Mouse (Mus musculus) liver, embryonic 16.5 days (tissue): ENCODE measurements at regions not wholly inside any gene's neighbourhood (a gene's known extent, or its start where the extent isn't known, plus 50 kb on each side); places are given as distances from the start of the nearest gene placed in this dataset.

Experiments
- ATAC-seq: fragments of 200-750 bp; cut with Nextera tagmentation; 2 replicates; pipeline ENCODE4 v1.8.0; 2017; ENCODE audit warnings: low read depth, mild to moderate bottlenecking, moderate number of reproducible peaks, moderate library complexity
- H3K27ac ChIP-seq: fragments of 300-500 bp; sonication (generic); 2 replicates; pipeline ENCODE4 v1.5.1; 2014; ENCODE audit warnings: mild to moderate bottlenecking, low read length
- H3K27me3 ChIP-seq: fragments of 300-500 bp; sonication (generic); 2 replicates; pipeline ENCODE4 v1.6.1; 2014; ENCODE audit warnings: low read depth, low read length, mixed read lengths; ENCODE audit not compliant: control insufficient read depth, insufficient read depth
- H3K36me3 ChIP-seq: fragments of 300-500 bp; sonication (generic); 2 replicates; pipeline ENCODE4 v1.6.1; 2014; ENCODE audit warnings: mild to moderate bottlenecking; ENCODE audit not compliant: control insufficient read depth, insufficient read depth
- H3K4me1 ChIP-seq: fragments of 300-500 bp; sonication (generic); 2 replicates; pipeline ENCODE4 v1.6.1; 2014; ENCODE audit warnings: low read depth, low read length, mixed read lengths; ENCODE audit not compliant: control insufficient read depth
- H3K4me2 ChIP-seq: fragments of 300-500 bp; sonication (generic); 2 replicates; pipeline ENCODE4 v1.6.1; 2014; ENCODE audit warnings: low read depth, low read length, mixed read lengths
- H3K4me3 ChIP-seq: fragments of 300-500 bp; sonication (generic); 2 replicates; pipeline ENCODE4 v1.5.1; 2014; ENCODE audit warnings: low read depth, mild to moderate bottlenecking, low read length
- H3K9ac ChIP-seq: fragments of 300-500 bp; sonication (generic); 2 replicates; pipeline ENCODE4 v1.6.1; 2014; ENCODE audit warnings: low read depth, low read length
- H3K9me3 ChIP-seq: fragments of 300-500 bp; sonication (generic); replicated peaks from 2 replicates; pipeline ENCODE4 v1.6.1; 2016; ENCODE audit warnings: low read length; ENCODE audit not compliant: control insufficient read depth
- WGBS: fragments of 180-500 bp; shearing (Covaris S2); extraction: QIAGEN DNeasy Blood & Tissue Kit; methylation state at CpG from one replicate; pipeline ENCODE4 v1.1.7; 2014; ENCODE audit not compliant: insufficient replicate concordance; 5-methylcytosine and 5-hydroxymethylcytosine counted together

DNA sequence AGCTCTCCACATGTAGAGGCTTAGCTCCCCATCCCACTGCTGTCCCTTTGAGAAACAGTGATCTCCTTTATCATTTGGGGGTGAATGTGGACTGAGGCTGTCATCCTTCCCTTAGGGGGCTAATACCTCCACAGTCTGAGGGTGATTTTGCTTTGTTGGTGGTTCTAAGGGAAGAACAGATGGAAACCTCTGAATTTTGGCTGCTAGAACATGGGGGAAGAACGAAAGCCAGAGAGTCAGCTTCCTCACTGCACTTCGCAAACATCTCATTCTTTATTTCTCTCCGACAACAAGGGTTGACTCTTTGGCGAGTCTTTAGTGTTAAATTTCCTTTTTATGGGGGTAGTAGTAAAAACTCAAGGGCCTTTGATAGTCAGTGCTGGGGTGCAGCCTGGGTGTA is 604.6 kb downstream of the Bcl11a start:
- Histone ChIP-seq H3K36me3 (no peaks in the 10 kb centered on the region), H3K27me3 (no peaks in the 10 kb centered on the region), H3K9me3 (no peaks in the 10 kb centered on the region), H3K4me2 (no peak overlapping the region), H3K4me3 (no peak overlapping the region), H3K9ac (no peak overlapping the region), H3K27ac (no peak overlapping the region), H3K4me1 (no peaks in the 10 kb centered on the region)
- ATAC-seq = no peak
- WGBS = 43% methylated on average over 4 of the region's 4 CpGs

DNA sequence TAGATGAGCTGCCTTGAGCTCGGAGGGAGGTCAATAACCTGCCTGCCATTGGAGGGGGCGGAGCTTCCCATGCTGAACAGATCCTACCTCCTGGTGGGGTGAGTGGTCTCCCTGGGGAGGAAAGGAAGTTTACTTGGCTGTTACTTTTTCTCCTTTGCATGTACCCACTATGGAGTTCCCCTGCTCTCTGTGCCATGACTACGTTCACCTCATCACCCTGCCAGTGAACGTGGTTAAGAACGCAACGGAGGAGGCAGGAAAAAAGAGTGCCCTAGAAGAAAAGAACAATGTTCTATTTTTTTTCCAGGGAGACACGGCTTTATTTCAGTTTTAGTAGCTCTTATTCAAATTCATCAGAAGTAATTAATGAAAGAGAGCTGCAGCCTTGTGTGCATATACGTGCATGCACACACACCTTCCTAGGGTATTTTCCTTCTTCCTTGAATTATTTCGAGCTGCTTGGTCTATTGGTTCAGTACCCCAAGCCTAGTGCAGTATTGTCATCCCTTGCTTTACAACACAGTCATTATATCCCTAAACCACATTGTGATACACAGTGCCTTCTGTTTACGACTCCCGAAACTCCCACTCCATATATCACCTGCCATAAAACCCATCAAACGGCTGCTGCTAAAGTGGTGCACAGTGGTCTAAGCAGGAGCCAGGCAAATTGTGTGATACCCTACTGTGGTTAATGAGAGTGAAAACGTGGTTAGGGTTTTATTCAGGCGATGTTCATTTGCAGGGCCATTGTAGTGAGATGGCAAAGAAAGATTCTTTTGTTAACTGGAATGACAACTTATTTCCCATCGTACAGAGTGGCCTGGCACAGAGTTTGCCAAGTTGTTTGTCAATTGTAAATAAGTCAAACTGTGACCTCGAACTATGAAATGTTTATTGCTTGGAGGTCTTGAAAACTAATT is 608.0 kb downstream of the Bcl11a start:
- no peaks in the 10 kb centered on the region for H3K36me3 ChIP-seq
- ATAC-seq = no peak
- 63% methylated on average over 16 of the region's 16 CpGs for WGBS
- H3K4me2 ChIP-seq = no peak overlapping the region
- no peaks in the 10 kb centered on the region for H3K4me1 ChIP-seq
- H3K27me3 ChIP-seq = no peaks in the 10 kb centered on the region
- H3K9me3 ChIP-seq = no peaks in the 10 kb centered on the region
- no peak overlapping the region for H3K27ac ChIP-seq
- no peak overlapping the region for H3K9ac ChIP-seq
- H3K4me3 ChIP-seq = no peak overlapping the region

DNA sequence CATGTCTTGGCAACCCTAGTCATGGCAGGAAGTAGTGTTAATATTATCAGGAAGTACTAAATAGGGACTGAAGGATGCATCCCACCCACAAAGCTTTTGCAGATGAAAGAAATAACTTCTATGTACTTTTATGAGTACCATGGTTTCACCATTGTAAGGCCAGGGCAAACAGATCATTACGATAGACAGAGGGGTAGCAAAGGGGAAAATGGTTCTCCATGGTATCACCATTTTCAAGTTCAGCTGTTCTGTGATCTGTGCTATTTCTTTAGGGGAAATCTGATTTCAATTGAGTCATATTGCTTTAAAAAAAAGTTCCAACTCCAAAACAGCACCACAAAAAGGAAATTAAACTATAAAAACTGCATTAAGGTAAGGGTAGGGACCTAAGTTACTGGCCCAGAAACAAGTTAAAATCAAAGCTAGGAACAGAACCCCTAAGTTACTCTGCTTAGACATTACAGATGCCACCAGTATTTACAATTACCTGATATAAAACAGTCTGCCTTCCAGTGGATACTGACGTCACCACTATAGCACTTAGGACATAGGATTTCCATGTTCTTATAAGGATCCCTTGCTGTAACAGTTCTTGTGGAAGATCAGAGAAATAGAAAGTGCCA is 610.4 kb downstream of the Bcl11a start:
- Histone ChIP-seq H3K36me3 (no peaks in the 10 kb centered on the region), H3K4me3 (no peak overlapping the region), H3K27ac (no peak overlapping the region), H3K4me1 (no peaks in the 10 kb centered on the region), H3K9me3 (no peaks in the 10 kb centered on the region), H3K9ac (no peak overlapping the region), H3K27me3 (no peaks in the 10 kb centered on the region), H3K4me2 (no peak overlapping the region)
- ATAC-seq = no peak
- WGBS = 69% methylated on average over 2 of the region's 2 CpGs

DNA sequence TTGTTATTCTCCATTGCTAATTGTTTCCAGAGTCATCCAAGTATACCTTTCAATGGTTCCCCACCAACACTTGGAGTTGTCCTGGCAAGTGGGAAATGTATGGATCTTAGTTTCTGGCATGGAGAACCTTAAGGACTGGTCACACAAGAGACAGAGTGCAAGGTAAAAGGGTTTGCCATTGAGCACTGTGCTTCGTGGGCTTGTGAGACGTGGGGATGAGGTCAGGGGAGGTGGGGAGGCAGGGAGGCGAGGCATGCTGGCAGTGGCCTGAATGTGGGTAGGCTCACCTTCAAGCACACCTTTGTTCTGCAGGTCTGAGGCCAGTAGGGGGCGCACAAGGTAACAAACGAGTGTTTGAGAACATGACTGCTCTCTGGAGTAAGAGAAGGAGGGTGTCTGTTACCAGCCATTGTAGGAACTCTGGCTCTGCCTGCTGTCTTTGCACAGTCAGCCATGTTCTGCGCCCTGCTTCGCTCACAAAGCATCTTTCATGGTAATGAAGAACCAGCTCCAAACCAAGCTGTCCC is 612.0 kb downstream of the Bcl11a start:
- 41% methylated on average over 7 of the region's 7 CpGs for WGBS
- ATAC-seq = no peak
- H3K9me3 ChIP-seq = no peaks in the 10 kb centered on the region
- no peak overlapping the region for H3K27ac ChIP-seq
- no peaks in the 10 kb centered on the region for H3K36me3 ChIP-seq
- no peak overlapping the region for H3K4me3 ChIP-seq
- H3K9ac ChIP-seq = no peak overlapping the region
- no peaks in the 10 kb centered on the region for H3K27me3 ChIP-seq
- H3K4me2 ChIP-seq = no peak overlapping the region
- no peaks in the 10 kb centered on the region for H3K4me1 ChIP-seq

- H3K9ac ChIP-seq = no peak overlapping the region
- no peaks in the 10 kb centered on the region for H3K27me3 ChIP-seq
- no peak for ATAC-seq
- H3K4me1 ChIP-seq = no peaks in the 10 kb centered on the region
- 66% methylated on average over 6 of the region's 6 CpGs for WGBS
- no peaks in the 10 kb centered on the region for H3K36me3 ChIP-seq
- no peaks in the 10 kb centered on the region for H3K9me3 ChIP-seq
- no peak overlapping the region for H3K27ac ChIP-seq
- no peak overlapping the region for H3K4me3 ChIP-seq
- no peak overlapping the region for H3K4me2 ChIP-seq
These were observed 616.1 kb downstream of the Bcl11a start for GRCm38 (mm10) chr11:24693926-24694325.

- Histone ChIP-seq H3K27ac (no peak overlapping the region), H3K9me3 (no peaks in the 10 kb centered on the region), H3K4me3 (no peak overlapping the region), H3K36me3 (no peaks in the 10 kb centered on the region), H3K4me1 (no peaks in the 10 kb centered on the region), H3K4me2 (no peak overlapping the region), H3K9ac (no peak overlapping the region), H3K27me3 (no peaks in the 10 kb centered on the region)
- ATAC-seq = no peak
- 40% methylated on average over 5 of the region's 5 CpGs for WGBS
These were observed 617.3 kb downstream of the Bcl11a start for GRCm38 (mm10) chr11:24695010-24695720.

DNA sequence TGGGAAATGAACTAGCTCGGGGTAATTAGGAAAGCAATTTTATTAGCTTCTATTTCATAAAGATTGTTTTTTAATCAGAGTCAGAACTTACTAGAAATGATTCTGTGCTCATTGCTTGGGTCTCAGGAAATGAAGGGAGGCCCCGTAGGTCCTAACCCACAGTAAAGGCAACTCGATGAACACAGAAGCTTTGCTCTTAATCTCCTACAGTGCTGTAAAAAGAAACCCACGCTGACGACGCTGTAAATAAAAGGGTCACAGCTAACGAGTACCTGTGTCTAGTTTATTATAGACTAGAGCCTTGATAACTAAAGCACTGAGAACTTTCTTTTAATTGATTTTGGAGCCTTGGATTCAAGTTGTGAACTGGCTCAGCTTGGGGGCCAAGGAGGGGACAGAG is 618.7 kb downstream of the Bcl11a start:
- Histone ChIP-seq H3K27me3 (no peaks in the 10 kb centered on the region), H3K4me2 (no peak overlapping the region), H3K9ac (no peak overlapping the region), H3K9me3 (no peaks in the 10 kb centered on the region), H3K36me3 (no peaks in the 10 kb centered on the region), H3K4me1 (no peaks in the 10 kb centered on the region), H3K27ac (no peak overlapping the region), H3K4me3 (no peak overlapping the region)
- WGBS = 53% methylated on average over 7 of the region's 7 CpGs
- no peak for ATAC-seq

DNA sequence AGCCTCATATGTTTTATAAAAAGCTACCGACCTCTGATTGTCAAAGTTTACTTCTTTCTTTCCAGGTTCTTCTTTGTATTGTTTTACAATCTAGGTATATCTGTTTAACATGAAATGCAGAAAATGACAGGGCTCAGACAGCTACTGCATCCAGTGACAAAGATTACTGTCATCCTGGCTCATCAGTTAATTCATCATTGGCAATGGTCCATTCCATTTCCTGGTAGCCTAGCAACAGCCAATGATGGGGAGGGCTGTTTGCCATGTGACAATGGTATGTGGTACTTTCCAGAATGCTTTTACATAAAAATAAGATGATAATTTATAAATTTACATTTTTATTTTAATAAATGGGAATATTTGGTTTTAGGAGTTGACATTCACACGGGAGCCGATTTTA is 630.9 kb downstream of the Bcl11a start:
- WGBS = 62% methylated on average over 3 of the region's 3 CpGs
- H3K4me1 ChIP-seq = no peaks in the 10 kb centered on the region
- no peak for ATAC-seq

More for the DNA sequence above, 630.9 kb downstream of the Bcl11a start:
- H3K9me3 ChIP-seq = no peaks in the 10 kb centered on the region
- H3K36me3 ChIP-seq = no peaks in the 10 kb centered on the region
- no peak overlapping the region for H3K4me3 ChIP-seq
- H3K4me2 ChIP-seq = no peak overlapping the region
- no peaks in the 10 kb centered on the region for H3K27me3 ChIP-seq
- H3K9ac ChIP-seq = no peak overlapping the region
- no peak overlapping the region for H3K27ac ChIP-seq
